Mouse (Mus musculus) testis, postnatal 10 days (tissue): Measurements from ENCODE around the gene Ptpn11.

Source experiments
- DNase-seq: peaks from one replicate; pipeline ENCODE4 v3.0.0; 2021; ENCODE audit warnings: low spot score

Ptpn11 gene

GRCm38 (mm10) chr5:121081754-121082153, 109.4 kb downstream of the Ptpn11 start:
- DNase-seq = no peak
